Mouse (Mus musculus): ENCODE measurements at regions not wholly inside any gene's neighbourhood (a gene's known extent, or its start where the extent isn't known, plus 50 kb on each side); places are given as distances from the start of the nearest gene placed in this dataset.

- no peaks in the 10 kb centered on the region for H3K27me3 ChIP-seq (replicated peaks)
- H3K36me3 ChIP-seq (replicated peaks), result no peaks in the 10 kb centered on the region
- H3K4me2 ChIP-seq, result no peak overlapping the region
- no peaks in the 10 kb centered on the region for H3K9me3 ChIP-seq
- no peak overlapping the region for H3K27ac ChIP-seq
- no peak for ATAC-seq (replicated peaks)
- H3K9ac ChIP-seq, result no peak overlapping the region
- no peaks in the 10 kb centered on the region for H3K4me1 ChIP-seq
- H3K4me3 ChIP-seq, result no peak overlapping the region
- WGBS, result 97% methylated on average over 9 of the region's 9 CpGs
These were observed 51.0 kb upstream of the Tmem252 start for GRCm38 (mm10) chr19:24622776-24623175.

- Histone ChIP-seq H3K36me3 (replicated peaks) (no peaks in the 10 kb centered on the region), H3K27me3 (replicated peaks) (no peaks in the 10 kb centered on the region), H3K9ac (no peak overlapping the region), H3K9me3 (no peaks in the 10 kb centered on the region), H3K27ac (no peak overlapping the region), H3K4me2 (no peak overlapping the region), H3K4me3 (no peak overlapping the region), H3K4me1 (no peaks in the 10 kb centered on the region)
- ATAC-seq (replicated peaks), result no peak; the same call in 1 of the 2 replicates
- WGBS, result 75% methylated on average over 4 of the region's 4 CpGs
These were observed 51.5 kb upstream of the Tmem252 start for GRCm38 (mm10) chr19:24622309-24622708.

DNA sequence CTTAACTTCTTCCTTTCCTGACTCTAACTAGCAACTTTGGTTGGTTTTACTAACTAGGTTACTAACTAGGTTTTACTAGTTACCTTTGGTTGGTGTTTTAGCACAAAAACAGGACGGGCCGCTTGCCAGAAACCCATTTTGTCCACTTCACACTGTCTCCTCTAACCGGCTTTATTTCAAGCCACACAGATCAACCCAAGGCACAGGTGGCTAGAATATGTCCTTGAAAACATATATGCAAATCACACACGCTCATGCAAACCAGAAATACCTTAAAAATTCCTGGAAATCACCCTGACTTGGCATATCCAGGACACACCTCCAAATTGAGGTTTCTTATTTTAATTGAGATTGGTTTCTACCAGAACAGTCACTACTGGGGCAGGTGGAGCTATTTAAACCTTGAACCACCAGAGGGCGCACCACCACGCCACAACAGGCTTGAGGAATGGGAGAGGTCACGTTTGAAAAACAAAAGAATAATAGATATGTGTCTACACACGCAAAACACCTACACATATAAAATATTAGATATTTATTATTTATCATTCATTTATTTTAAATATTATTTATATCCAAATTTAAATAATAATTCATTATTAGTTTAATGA, 52.1 kb upstream of the Tmem252 start:
- no peak overlapping the region for H3K9ac ChIP-seq
- no peak overlapping the region for H3K4me2 ChIP-seq
- H3K9me3 ChIP-seq, result no peaks in the 10 kb centered on the region
- no peak overlapping the region for H3K4me3 ChIP-seq
- H3K27me3 ChIP-seq (replicated peaks), result no peaks in the 10 kb centered on the region
- no peaks in the 10 kb centered on the region for H3K4me1 ChIP-seq
- 35% methylated on average over 8 of the region's 8 CpGs for WGBS
- no peak overlapping the region for H3K27ac ChIP-seq
- H3K36me3 ChIP-seq (replicated peaks), result no peaks in the 10 kb centered on the region
- ATAC-seq (replicated peaks), result peak; percentile 71

- 88% methylated on average over 7 of the region's 7 CpGs for WGBS
- ATAC-seq (replicated peaks), result no peak
- H3K9ac ChIP-seq, result no peak overlapping the region
These were observed 58.0 kb upstream of the Tmem252 start for GRCm38 (mm10) chr19:24615762-24616310.

DNA sequence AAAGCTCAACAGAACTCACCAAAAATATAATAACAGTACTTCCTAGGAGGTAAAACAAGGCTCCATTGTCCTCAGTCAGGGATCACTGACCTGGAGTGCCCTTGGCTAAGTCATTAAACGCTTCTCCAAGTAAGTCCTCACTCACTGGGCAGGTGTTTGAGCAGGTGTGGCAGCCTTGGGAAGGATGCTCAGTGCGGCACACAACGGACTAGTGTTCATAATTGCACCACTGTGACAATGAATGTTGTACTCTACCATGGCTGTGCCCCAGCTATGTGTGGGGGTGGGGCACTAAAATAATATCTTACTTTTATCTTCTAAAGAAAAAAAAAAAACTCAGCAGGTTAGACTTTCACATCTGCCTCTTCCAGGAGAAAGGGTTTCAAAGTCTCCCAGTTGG, 52.2 kb upstream of the Pip5k1b start:
- Histone ChIP-seq H3K9me3 (no peaks in the 10 kb centered on the region), H3K9ac (no peak overlapping the region), H3K27me3 (replicated peaks) (no peaks in the 10 kb centered on the region), H3K4me2 (no peak overlapping the region), H3K4me3 (no peak overlapping the region), H3K36me3 (replicated peaks) (no peaks in the 10 kb centered on the region), H3K4me1 (no peaks in the 10 kb centered on the region), H3K27ac (no peak overlapping the region)
- 67% methylated on average over 3 of the region's 3 CpGs for WGBS
- no peak for ATAC-seq (replicated peaks)

More at GRCm38 (mm10) chr19:24615762-24616310, 58.0 kb upstream of the Tmem252 start:
- H3K27ac ChIP-seq, result no peak overlapping the region
- no peaks in the 10 kb centered on the region for H3K4me1 ChIP-seq
- H3K4me3 ChIP-seq, result no peak overlapping the region
- H3K27me3 ChIP-seq (replicated peaks), result no peaks in the 10 kb centered on the region
- H3K36me3 ChIP-seq (replicated peaks), result no peaks in the 10 kb centered on the region
- H3K9me3 ChIP-seq, result no peaks in the 10 kb centered on the region
- H3K4me2 ChIP-seq, result no peak overlapping the region

DNA sequence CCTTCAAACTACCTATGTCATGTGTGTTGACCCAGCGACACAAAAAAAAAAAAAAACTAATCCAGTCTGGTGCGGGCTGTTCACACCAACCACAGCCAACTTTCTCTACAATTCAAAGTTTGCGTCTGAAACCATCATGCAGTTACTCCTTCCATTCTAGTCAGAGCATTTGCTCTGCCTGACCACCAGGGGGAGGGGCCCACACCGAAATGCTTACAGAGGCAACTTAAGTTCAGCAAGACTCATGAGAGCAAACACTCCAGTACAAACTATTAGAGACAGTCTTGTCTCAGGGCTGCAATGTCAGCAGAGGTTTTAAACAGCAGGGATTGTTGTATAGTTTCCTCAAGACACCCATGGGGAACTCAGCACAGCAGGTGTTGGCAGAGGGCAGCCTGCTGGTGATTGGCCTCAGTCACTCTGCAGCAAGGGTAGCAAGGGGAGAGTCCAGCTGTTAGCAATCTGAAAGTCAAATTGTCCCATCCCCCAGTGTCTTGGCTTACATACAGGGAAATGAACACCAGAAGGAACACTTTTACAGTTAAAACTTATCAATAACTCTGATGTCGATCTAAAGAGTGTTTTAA, 50.8 kb upstream of the Pip5k1b start:
- Histone ChIP-seq H3K4me2 (no peak overlapping the region), H3K27ac (no peak overlapping the region), H3K27me3 (replicated peaks) (no peaks in the 10 kb centered on the region), H3K4me3 (no peak overlapping the region), H3K9me3 (no peaks in the 10 kb centered on the region), H3K36me3 (replicated peaks) (no peaks in the 10 kb centered on the region), H3K4me1 (no peaks in the 10 kb centered on the region), H3K9ac (no peak overlapping the region)
- no peak for ATAC-seq (replicated peaks)
- 78% methylated on average over 5 of the region's 5 CpGs for WGBS

Data from midbrain, embryonic 15.5 days (tissue).